Mouse (Mus musculus): ENCODE measurements around the gene Wnt7a. TPM values are rescaled to one million over a fixed set of nuclear protein-coding genes. Genes with fewer than 3 reads are reported as not detected.
A peak's percentile ranks its signal among the peaks of the same experiment; 100 is the strongest.

Wnt7a gene
- polyA plus RNA-seq, 1 experiment from 2014 or later, result 11.1 TPM

DNA sequence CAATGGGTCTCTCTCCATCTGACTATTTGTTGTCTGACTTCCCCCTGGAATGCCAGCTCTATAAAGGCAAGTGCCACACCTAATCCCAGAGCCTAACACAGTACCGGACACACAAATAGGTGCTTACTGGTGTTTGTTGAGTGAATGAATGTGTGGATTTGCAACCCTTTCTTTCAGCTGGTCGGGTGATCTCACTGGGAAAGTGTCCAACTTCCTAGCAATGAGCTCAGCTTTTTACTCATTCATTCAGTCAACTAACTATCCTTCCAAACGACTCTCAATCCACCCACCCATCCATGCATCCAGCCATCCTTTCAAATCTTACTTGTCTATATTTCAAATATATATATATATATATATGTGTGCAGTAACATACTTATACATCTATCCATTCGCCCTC lies 31.3 kb downstream of the Wnt7a start:
- no peak for ATAC-seq (ENCODE audit: low FRiP score, low read depth)
- H3K36me3 ChIP-seq, result no peaks in the 10 kb centered on the region; the same call in 1 of the 2 replicates
- no peak overlapping the region for H3K4me2 ChIP-seq (replicated peaks)
- no peak overlapping the region for H3K9ac ChIP-seq
- H3K27me3 ChIP-seq (replicated peaks), result no peaks in the 10 kb centered on the region
- WGBS, result 81% methylated on average over 4 of the region's 4 CpGs
- no peaks in the 10 kb centered on the region for H3K9me3 ChIP-seq
- H3K4me3 ChIP-seq, result no peak overlapping the region
- peaks cover 11% of the 10 kb centered on the region for H3K4me1 ChIP-seq
- no peak overlapping the region for H3K27ac ChIP-seq

DNA sequence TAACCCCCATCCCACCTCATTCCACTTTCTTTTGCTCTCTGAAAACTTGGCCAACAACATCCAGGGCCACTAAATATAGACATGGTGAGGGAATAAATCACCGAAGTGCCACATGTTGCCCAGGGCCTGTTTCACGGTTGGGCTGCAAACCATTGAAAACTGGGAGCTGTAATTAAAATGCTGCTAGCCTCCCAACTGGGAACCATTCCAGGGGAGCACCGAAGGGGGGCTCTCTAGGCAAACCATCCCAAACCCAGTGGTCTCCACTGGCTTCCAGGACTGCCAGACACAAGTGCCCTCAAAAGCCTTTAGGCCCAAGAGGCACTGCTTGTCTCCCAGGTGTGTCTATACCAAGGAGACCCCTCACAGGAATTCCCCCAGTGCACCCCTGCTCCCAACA lies 31.9 kb downstream of the Wnt7a start:
- H3K4me3 ChIP-seq, result no peak overlapping the region
- no peak overlapping the region for H3K9ac ChIP-seq
- H3K27me3 ChIP-seq (replicated peaks), result no peaks in the 10 kb centered on the region
- no peaks in the 10 kb centered on the region for H3K9me3 ChIP-seq
- 55% methylated on average over 3 of the region's 3 CpGs for WGBS
- H3K4me1 ChIP-seq, result peaks cover 11% of the 10 kb centered on the region
- H3K36me3 ChIP-seq, result no peaks in the 10 kb centered on the region; the same call in 1 of the 2 replicates
- no peak overlapping the region for H3K4me2 ChIP-seq (replicated peaks)
- no peak overlapping the region for H3K27ac ChIP-seq
- ATAC-seq (ENCODE audit: low FRiP score, low read depth), result no peak

DNA sequence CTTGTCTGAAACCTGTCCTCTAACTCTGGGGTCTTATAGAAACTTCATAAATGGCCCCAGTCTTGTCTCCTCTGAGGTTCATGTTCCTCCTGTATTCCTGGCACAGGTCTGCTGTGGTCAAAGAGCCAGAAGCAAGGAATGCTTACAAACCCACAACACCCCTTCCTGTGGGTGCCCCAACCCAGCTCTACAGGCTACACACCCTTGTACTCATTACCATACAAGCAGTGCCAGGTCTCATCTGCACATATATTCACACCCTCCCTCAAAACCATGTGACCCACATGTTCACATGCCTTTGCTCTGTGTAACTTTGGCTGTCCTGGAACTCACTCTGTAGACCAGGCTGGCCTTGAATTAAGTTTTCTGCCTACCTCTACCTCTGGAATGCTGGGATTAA lies 38.2 kb downstream of the Wnt7a start:
- Histone ChIP-seq H3K27me3 (replicated peaks) (no peaks in the 10 kb centered on the region), H3K9ac (no peak overlapping the region), H3K36me3 (no peaks in the 10 kb centered on the region), H3K4me1 (0 out of 2 replicates have a peak, but pooled peaks cover 7% of the 10 kb centered on the region), H3K4me3 (no peak overlapping the region), H3K27ac (no peak overlapping the region), H3K9me3 (no peaks in the 10 kb centered on the region), H3K4me2 (replicated peaks) (no peak overlapping the region)
- no peak for ATAC-seq (ENCODE audit: low FRiP score, low read depth)

DNA sequence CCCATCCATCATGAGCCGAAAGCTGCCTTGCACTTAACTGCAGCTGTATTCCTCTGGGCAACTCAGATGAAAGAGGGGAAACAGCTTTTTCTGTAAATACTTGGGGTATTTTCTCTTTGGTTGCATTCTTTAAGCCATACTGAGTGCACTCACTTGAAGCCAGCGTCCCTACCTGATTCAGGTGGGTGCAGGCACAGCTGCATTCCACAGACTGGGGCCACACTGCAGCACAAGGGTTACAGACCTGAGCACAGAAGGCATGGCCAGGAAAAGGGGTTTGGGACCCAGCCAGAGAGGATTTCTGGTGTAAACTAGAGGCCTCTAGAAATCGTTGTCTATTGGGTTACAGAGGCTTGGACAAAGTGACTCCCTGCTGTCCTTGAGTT lies 38.6 kb downstream of the Wnt7a start:
- Histone ChIP-seq H3K27me3 (replicated peaks) (no peaks in the 10 kb centered on the region), H3K4me3 (no peak overlapping the region), H3K4me1 (0 out of 2 replicates have a peak, but pooled peaks cover 7% of the 10 kb centered on the region), H3K9ac (no peak overlapping the region), H3K27ac (no peak overlapping the region), H3K4me2 (replicated peaks) (no peak overlapping the region), H3K36me3 (no peaks in the 10 kb centered on the region), H3K9me3 (no peaks in the 10 kb centered on the region)
- no peak for ATAC-seq (ENCODE audit: low FRiP score, low read depth)
- 48% methylated on average over 3 of the region's 3 CpGs for WGBS

DNA sequence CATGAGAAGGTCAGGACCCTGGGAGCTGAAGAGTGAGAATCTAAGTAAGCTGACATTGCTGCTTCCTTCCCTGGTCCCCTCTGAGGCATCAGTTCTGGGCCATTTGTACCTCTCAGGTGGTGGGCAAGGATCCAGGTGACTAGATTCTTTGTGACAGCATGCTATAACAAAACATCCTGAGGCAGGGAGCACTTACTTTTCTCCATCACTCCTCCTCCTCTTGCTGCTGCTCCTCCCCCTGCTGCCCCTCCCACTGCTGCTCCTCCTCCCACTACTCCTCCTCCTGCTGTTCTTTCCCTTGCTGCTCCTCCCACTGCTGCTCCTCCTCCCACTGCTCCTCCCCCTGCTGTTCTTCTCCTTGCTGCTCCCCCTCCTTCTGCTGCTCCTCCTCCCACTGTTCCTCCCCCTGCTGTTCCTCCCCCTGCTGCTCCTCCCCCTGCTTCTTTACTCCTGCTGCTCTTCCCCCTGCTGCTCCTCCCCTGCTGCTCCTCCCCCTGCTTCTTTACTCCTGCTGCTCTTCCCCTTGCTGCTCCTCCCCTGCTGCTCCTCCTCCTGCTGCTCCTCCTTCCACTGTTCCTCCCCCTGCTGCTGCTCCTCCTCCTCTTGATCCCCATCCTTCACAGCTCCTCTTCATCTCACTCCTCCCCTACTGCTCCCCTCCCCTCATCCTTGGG lies 39.1 kb downstream of the Wnt7a start:
- no peak overlapping the region for H3K9ac ChIP-seq
- H3K27me3 ChIP-seq (replicated peaks), result no peaks in the 10 kb centered on the region
- ATAC-seq (ENCODE audit: low FRiP score, low read depth), result no peak
- H3K9me3 ChIP-seq, result no peaks in the 10 kb centered on the region
- 0 out of 2 replicates have a peak, but pooled peaks cover 7% of the 10 kb centered on the region for H3K4me1 ChIP-seq
- no peak overlapping the region for H3K4me2 ChIP-seq (replicated peaks)
- H3K4me3 ChIP-seq, result no peak overlapping the region
- H3K27ac ChIP-seq, result no peak overlapping the region
- H3K36me3 ChIP-seq, result no peaks in the 10 kb centered on the region

DNA sequence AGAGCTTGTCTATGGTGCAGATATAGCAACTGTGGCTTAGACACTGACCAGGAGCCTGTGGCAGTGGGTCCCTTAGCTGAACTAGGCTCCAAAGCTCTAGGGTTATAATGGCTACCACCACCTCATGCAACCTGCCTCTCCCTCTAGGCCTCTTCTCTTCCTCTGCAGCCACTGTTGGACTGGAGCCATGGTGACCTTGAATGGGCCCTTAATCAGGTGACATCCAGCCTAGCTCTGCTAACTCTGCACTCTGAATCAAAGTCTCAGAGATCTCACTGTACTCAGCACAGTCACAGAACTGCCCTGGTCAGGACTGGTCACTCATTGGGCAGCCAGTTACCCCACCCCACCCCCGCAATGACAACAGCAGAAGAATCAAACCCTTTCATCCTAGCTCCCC lies 44.4 kb downstream of the Wnt7a start:
- Histone ChIP-seq H3K27me3 (replicated peaks) (no peaks in the 10 kb centered on the region), H3K9me3 (no peaks in the 10 kb centered on the region), H3K27ac (no peak overlapping the region), H3K36me3 (no peaks in the 10 kb centered on the region), H3K4me3 (no peak overlapping the region), H3K4me2 (replicated peaks) (no peak overlapping the region), H3K9ac (no peak overlapping the region), H3K4me1 (peaks cover 10% of the 10 kb centered on the region; the same call in 1 of the 2 replicates)
- WGBS, result 96% methylated on average over 1 of the region's 1 CpGs
- ATAC-seq (ENCODE audit: low FRiP score, low read depth), result no peak

DNA sequence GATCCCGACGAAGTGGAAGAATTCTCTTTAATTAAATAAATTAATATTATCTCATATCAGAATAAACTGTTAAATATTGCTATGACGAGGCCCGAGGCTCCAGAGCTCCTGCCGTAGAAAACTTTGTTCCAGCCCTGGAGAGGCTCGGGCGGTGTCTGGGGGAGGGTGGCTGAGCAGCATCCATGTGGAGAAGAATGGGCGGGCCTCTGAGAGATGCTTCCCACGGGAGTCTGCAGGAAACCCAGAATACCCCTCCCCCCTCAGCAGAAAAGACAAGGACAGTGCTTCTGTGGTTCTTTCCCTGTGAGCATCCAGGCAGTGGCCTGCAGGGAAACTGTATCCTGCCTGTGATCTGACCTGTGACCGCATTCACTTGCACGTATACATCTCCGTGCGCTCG lies 45.7 kb downstream of the Wnt7a start:
- Histone ChIP-seq H3K9ac (no peak overlapping the region), H3K27me3 (replicated peaks) (no peaks in the 10 kb centered on the region), H3K4me3 (no peak overlapping the region), H3K36me3 (no peaks in the 10 kb centered on the region), H3K4me1 (peaks cover 18% of the 10 kb centered on the region), H3K4me2 (replicated peaks) (no peak overlapping the region), H3K9me3 (no peaks in the 10 kb centered on the region), H3K27ac (no peak overlapping the region)
- WGBS, result 74% methylated on average over 14 of the region's 14 CpGs
- no peak for ATAC-seq (ENCODE audit: low FRiP score, low read depth)

DNA sequence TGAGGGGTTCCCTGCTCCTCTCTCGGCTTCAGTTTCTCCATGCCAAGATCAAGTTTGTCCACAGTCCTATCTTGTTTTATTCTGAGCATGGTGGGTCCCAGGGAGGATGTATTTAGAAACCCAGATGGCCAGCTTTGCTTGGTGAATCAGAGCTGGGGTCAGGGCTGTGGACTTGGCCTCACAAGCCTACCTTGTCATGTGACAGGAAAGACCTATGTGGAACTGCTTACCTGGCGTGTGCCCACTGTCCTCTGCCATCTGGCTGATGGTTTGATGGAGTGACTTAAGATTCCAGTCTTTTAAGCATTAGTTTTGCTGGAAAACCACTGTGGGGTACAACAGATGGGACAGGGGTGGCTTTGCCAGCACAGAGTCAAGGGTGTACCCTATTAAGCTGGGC lies 48.4 kb downstream of the Wnt7a start:
- 89% methylated on average over 2 of the region's 2 CpGs for WGBS

DNA sequence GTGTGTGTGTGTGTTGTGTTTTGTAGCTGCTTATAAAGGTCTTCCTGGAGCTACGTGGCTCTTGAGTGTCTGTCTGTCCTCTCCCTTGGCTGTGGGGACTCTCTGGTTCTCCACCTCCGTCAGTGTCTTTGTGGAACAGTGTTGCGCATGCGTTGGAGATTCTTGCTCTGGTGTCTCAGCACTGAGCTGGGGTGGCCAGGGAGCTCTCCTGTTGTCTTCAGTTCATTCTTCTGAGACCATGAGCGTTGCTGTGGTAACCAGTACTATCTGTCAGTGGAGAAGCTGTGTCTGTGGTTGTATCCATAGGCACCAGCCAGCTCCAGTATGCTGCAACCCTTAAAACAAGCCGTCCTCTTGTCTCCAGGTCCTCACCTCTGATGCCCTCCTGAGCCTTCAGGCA lies 50.2 kb downstream of the Wnt7a start:
- H3K9me3 ChIP-seq, result no peaks in the 10 kb centered on the region
- H3K27me3 ChIP-seq (replicated peaks), result no peaks in the 10 kb centered on the region
- 51% methylated on average over 6 of the region's 6 CpGs for WGBS
- H3K4me1 ChIP-seq, result peaks cover 18% of the 10 kb centered on the region
- peak; percentile 54 for ATAC-seq (ENCODE audit: low FRiP score, low read depth)
- no peak overlapping the region for H3K4me2 ChIP-seq (replicated peaks)
- no peak overlapping the region for H3K4me3 ChIP-seq
- no peak overlapping the region for H3K9ac ChIP-seq
- no peaks in the 10 kb centered on the region for H3K36me3 ChIP-seq
- H3K27ac ChIP-seq, result no peak overlapping the region

More for the DNA sequence above, 48.4 kb downstream of the Wnt7a start:
- Histone ChIP-seq H3K4me2 (replicated peaks) (no peak overlapping the region), H3K4me1 (peaks cover 13% of the 10 kb centered on the region), H3K9ac (no peak overlapping the region), H3K4me3 (no peak overlapping the region), H3K9me3 (no peaks in the 10 kb centered on the region), H3K27ac (no peak overlapping the region), H3K27me3 (replicated peaks) (no peaks in the 10 kb centered on the region), H3K36me3 (no peaks in the 10 kb centered on the region)
- ATAC-seq (ENCODE audit: low FRiP score, low read depth), result no peak

DNA sequence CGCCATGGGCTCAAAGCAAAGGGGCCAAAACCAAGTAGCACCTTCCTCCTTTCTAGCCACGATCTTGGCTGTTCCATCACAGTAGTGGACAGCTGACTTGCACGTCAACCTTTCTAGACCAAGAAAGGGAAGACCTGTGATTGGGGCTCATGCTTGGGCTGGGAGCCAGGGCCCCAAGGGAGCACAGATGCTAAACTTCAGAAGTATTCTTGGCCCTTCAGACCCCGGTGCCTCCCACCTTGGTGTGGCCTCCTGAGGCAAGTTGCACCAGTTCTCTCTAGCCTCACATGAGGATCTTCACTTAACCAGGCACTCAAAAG lies 50.8 kb downstream of the Wnt7a start:
- Histone ChIP-seq H3K4me1 (peaks cover 17% of the 10 kb centered on the region; the same call in 1 of the 2 replicates), H3K27ac (no peak overlapping the region), H3K4me2 (replicated peaks) (no peak overlapping the region), H3K9me3 (no peaks in the 10 kb centered on the region), H3K36me3 (no peaks in the 10 kb centered on the region), H3K9ac (no peak overlapping the region), H3K4me3 (no peak overlapping the region), H3K27me3 (replicated peaks) (no peaks in the 10 kb centered on the region)
- 93% methylated on average over 4 of the region's 4 CpGs for WGBS
- no peak for ATAC-seq (ENCODE audit: low FRiP score, low read depth)

DNA sequence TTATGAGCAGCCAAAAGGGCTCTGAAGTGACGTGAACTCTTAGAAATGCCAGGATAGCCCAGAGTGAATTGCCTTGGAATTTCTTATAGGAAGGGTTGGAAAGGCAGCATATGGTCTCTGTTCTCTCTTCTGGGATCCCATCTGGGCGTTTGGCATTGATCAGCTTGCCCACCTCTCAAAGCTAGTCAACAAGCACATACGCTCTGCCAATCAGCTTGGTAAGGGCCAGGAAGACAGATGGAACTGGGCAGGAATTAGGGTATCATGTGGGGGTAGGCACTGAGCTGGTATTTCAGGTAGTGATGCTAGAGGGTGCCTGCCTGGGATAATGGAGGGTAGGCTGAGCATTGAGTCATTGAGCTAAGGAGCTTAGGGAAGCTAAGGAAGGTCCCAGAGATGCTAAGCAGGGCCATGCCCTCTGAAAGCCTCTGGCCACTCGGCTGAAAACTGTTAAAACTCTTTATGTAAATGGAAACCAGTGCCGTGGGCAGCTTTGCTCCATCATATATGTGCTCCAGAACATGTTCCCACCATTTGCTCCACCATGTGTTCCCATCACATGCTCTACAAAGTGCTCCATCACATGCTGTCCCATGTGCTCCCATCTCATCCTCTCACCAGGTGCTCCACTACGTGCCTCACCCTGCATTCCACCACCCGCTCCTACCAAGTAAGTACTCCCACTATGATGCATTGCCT lies 51.3 kb downstream of the Wnt7a start:
- H3K4me2 ChIP-seq (replicated peaks), result no peak overlapping the region
- 89% methylated on average over 7 of the region's 7 CpGs for WGBS
- H3K9me3 ChIP-seq, result no peaks in the 10 kb centered on the region
- H3K9ac ChIP-seq, result no peak overlapping the region
- no peak overlapping the region for H3K27ac ChIP-seq
- ATAC-seq (ENCODE audit: low FRiP score, low read depth), result no peak
- no peak overlapping the region for H3K4me3 ChIP-seq
- no peaks in the 10 kb centered on the region for H3K27me3 ChIP-seq (replicated peaks)
- peaks cover 17% of the 10 kb centered on the region; the same call in 1 of the 2 replicates for H3K4me1 ChIP-seq
- no peaks in the 10 kb centered on the region for H3K36me3 ChIP-seq

DNA sequence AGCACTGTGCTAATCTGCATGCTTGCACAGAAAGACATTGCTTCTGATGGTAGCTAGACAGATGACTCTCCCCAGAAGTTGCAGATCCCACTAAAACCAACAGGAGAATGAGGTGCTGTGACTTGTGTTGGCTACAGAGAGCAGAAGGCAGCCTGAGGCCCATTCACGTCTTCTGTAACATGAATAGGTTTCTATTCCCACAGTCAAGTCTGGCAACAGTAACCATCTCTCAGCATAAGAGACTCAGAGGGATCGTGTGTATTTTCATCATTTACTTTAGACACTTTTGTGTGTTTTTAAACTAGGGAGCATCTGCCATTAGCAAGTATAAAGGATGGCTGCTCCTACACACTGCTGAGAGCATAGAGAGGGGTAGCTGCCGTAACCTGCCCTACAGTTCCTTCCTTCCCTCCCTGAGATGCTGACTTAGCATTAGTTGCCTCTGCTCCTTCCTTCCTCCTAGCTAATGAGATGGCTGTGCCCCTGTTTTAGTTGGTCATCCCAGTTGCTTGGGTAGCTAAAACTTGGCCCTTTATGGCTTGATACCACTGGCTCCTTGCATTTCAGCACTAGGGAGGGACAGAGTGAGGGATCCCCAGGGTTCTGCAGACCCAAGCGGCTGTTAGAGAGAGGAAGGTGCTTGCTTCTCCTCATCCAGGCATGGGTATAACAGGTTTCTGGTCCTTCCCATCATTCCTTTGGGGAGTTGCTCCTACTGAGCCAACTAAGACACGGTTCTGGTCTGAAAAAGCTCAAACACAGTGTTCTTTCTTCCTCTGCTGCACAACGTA lies 52.1 kb downstream of the Wnt7a start:
- H3K27ac ChIP-seq, result no peak overlapping the region
- no peaks in the 10 kb centered on the region for H3K36me3 ChIP-seq
- no peak for ATAC-seq (ENCODE audit: low FRiP score, low read depth)
- H3K9me3 ChIP-seq, result no peaks in the 10 kb centered on the region
- WGBS, result 82% methylated on average over 6 of the region's 6 CpGs
- H3K4me3 ChIP-seq, result no peak overlapping the region
- no peaks in the 10 kb centered on the region for H3K27me3 ChIP-seq (replicated peaks)
- H3K4me1 ChIP-seq, result peaks cover 17% of the 10 kb centered on the region; the same call in 1 of the 2 replicates
- H3K9ac ChIP-seq, result no peak overlapping the region
- no peak overlapping the region for H3K4me2 ChIP-seq (replicated peaks)
